Mouse (Mus musculus) liver, postnatal 0 days (tissue): ENCODE measurements around the gene Cdk6.

ENCODE experiments used
- CTCF ChIP-seq: sonication (generic); IDR thresholded peaks from 2 replicates; pipeline ENCODE4 v1.5.1; 2016; ENCODE audit warnings: antibody characterized with exemption, low read depth
- EP300 ChIP-seq: IDR thresholded peaks from 2 replicates; pipeline ENCODE4 v1.6.1; 2016; ENCODE audit warnings: antibody characterized with exemption, low read depth, mild to moderate bottlenecking

GRCm38 (mm10) chr5:3352314-3352713, 11.0 kb downstream of the Cdk6 start:
- no peak for TF ChIP-seq CTCF
- no peak for TF ChIP-seq EP300
